Mouse (Mus musculus): ENCODE results near the gene Diaph2. TPM values are rescaled to one million over a fixed set of nuclear protein-coding genes. Genes with fewer than 3 reads are reported as not detected.

The Diaph2 gene
- total and polyA plus RNA-seq, 3 experiments = not detected

- Histone ChIP-seq H3K4me1 (ENCODE audit: insufficient read depth, low read depth, low read length) (no peaks in the 10 kb centered on the region), H3K4me3 (ENCODE audit: low read depth, low read length) (no peak overlapping the region), H3K27me3 (ENCODE audit: insufficient read depth, low read length) (no peaks in the 10 kb centered on the region), H3K36me3 (replicated peaks) (no peaks in the 10 kb centered on the region), H3K9me3 (replicated peaks) (no peaks in the 10 kb centered on the region)
- ATAC-seq (ENCODE audit: extremely low read depth, insufficient number of reproducible peaks, low FRiP score, poor library complexity, severe bottlenecking) (no peak), DNase-seq (ENCODE audit: low spot score) (no peak)
- TF ChIP-seq POLR2AphosphoS5 (IDR thresholded peaks at IDR 0.05; ENCODE audit: insufficient replicate concordance, low read depth, low read length) (no peak), CTCF (IDR thresholded peaks at IDR 0.05; ENCODE audit: low read depth, low read length) (no peak), GATA2 (IDR thresholded peaks at IDR 0.05; ENCODE audit: borderline replicate concordance, low read depth, low read length) (no peak), TAL1 (conservative IDR thresholded peaks at IDR 0.05; ENCODE audit: low read depth, low read length) (no peak)
Observed at GRCm38 (mm10) chrX:129765378-129765777, 15.8 kb downstream of the Diaph2 start.

GRCm38 (mm10) chrX:129766811-129767210 lies 17.3 kb downstream of the Diaph2 start:
- ATAC-seq (ENCODE audit: extremely low read depth, insufficient number of reproducible peaks, low FRiP score, poor library complexity, severe bottlenecking) (no peak), DNase-seq (ENCODE audit: low spot score) (no peak)
- Histone ChIP-seq H3K4me1 (ENCODE audit: insufficient read depth, low read depth, low read length) (no peaks in the 10 kb centered on the region), H3K4me3 (ENCODE audit: low read depth, low read length) (no peak overlapping the region), H3K36me3 (replicated peaks) (no peaks in the 10 kb centered on the region), H3K9me3 (replicated peaks) (no peaks in the 10 kb centered on the region), H3K27me3 (ENCODE audit: insufficient read depth, low read length) (no peaks in the 10 kb centered on the region)
- TF ChIP-seq GATA2 (IDR thresholded peaks at IDR 0.05; ENCODE audit: borderline replicate concordance, low read depth, low read length) (no peak), TAL1 (conservative IDR thresholded peaks at IDR 0.05; ENCODE audit: low read depth, low read length) (no peak), POLR2AphosphoS5 (IDR thresholded peaks at IDR 0.05; ENCODE audit: insufficient replicate concordance, low read depth, low read length) (no peak), GATA1 (IDR thresholded peaks at IDR 0.05; ENCODE audit: borderline replicate concordance, low read length) (no peak), CTCF (IDR thresholded peaks at IDR 0.05; ENCODE audit: low read depth, low read length) (no peak)

GRCm38 (mm10) chrX:129770625-129771024 lies 21.1 kb downstream of the Diaph2 start:
- Histone ChIP-seq H3K9me3 (replicated peaks) (no peaks in the 10 kb centered on the region), H3K4me1 (ENCODE audit: insufficient read depth, low read depth, low read length) (no peaks in the 10 kb centered on the region), H3K27me3 (ENCODE audit: insufficient read depth, low read length) (no peaks in the 10 kb centered on the region), H3K36me3 (replicated peaks) (no peaks in the 10 kb centered on the region), H3K4me3 (ENCODE audit: low read depth, low read length) (no peak overlapping the region)
- no peak for TF ChIP-seq TAL1 (conservative IDR thresholded peaks at IDR 0.05; ENCODE audit: low read depth, low read length)
- no peak for TF ChIP-seq GATA2 (IDR thresholded peaks at IDR 0.05; ENCODE audit: borderline replicate concordance, low read depth, low read length)
- TF ChIP-seq GATA1 (IDR thresholded peaks at IDR 0.05; ENCODE audit: borderline replicate concordance, low read length) = no peak
- DNase-seq (ENCODE audit: low spot score) (no peak), ATAC-seq (ENCODE audit: extremely low read depth, insufficient number of reproducible peaks, low FRiP score, poor library complexity, severe bottlenecking) (no peak)

GRCm38 (mm10) chrX:129773556-129774255 lies 24.2 kb downstream of the Diaph2 start:
- no peak overlapping the region for H3K4me3 ChIP-seq (ENCODE audit: low read depth, low read length)
- ATAC-seq (ENCODE audit: extremely low read depth, insufficient number of reproducible peaks, low FRiP score, poor library complexity, severe bottlenecking) = no peak

GRCm38 (mm10) chrX:129774478-129774877 lies 24.9 kb downstream of the Diaph2 start:
- H3K36me3 ChIP-seq (replicated peaks) = no peaks in the 10 kb centered on the region
- ATAC-seq (ENCODE audit: extremely low read depth, insufficient number of reproducible peaks, low FRiP score, poor library complexity, severe bottlenecking) (no peak), DNase-seq (ENCODE audit: low spot score) (no peak)
- H3K4me1 ChIP-seq (ENCODE audit: insufficient read depth, low read depth, low read length) = no peaks in the 10 kb centered on the region
- H3K27me3 ChIP-seq (ENCODE audit: insufficient read depth, low read length) = no peaks in the 10 kb centered on the region
- H3K4me3 ChIP-seq (ENCODE audit: low read depth, low read length) = no peak overlapping the region
- no peaks in the 10 kb centered on the region for H3K9me3 ChIP-seq (replicated peaks)
- no peak for TF ChIP-seq TAL1 (conservative IDR thresholded peaks at IDR 0.05; ENCODE audit: low read depth, low read length)
- TF ChIP-seq POLR2AphosphoS5 (IDR thresholded peaks at IDR 0.05; ENCODE audit: insufficient replicate concordance, low read depth, low read length) = no peak
- no peak for TF ChIP-seq GATA2 (IDR thresholded peaks at IDR 0.05; ENCODE audit: borderline replicate concordance, low read depth, low read length)
- no peak for TF ChIP-seq GATA1 (IDR thresholded peaks at IDR 0.05; ENCODE audit: borderline replicate concordance, low read length)
- TF ChIP-seq CTCF (IDR thresholded peaks at IDR 0.05; ENCODE audit: low read depth, low read length) = no peak

More at GRCm38 (mm10) chrX:129773556-129774255, 24.2 kb downstream of the Diaph2 start:
- Histone ChIP-seq H3K9me3 (replicated peaks) (no peaks in the 10 kb centered on the region), H3K4me1 (ENCODE audit: insufficient read depth, low read depth, low read length) (no peaks in the 10 kb centered on the region), H3K27me3 (ENCODE audit: insufficient read depth, low read length) (no peaks in the 10 kb centered on the region), H3K36me3 (replicated peaks) (no peaks in the 10 kb centered on the region)
- no peak for DNase-seq (ENCODE audit: low spot score)
- TF ChIP-seq CTCF (IDR thresholded peaks at IDR 0.05; ENCODE audit: low read depth, low read length) = no peak
- TF ChIP-seq GATA2 (IDR thresholded peaks at IDR 0.05; ENCODE audit: borderline replicate concordance, low read depth, low read length) = no peak
- TF ChIP-seq GATA1 (IDR thresholded peaks at IDR 0.05; ENCODE audit: borderline replicate concordance, low read length) = no peak
- TF ChIP-seq TAL1 (conservative IDR thresholded peaks at IDR 0.05; ENCODE audit: low read depth, low read length) = no peak
- no peak for TF ChIP-seq POLR2AphosphoS5 (IDR thresholded peaks at IDR 0.05; ENCODE audit: insufficient replicate concordance, low read depth, low read length)

GRCm38 (mm10) chrX:129776761-129777160 lies 27.2 kb downstream of the Diaph2 start:
- ATAC-seq (ENCODE audit: extremely low read depth, insufficient number of reproducible peaks, low FRiP score, poor library complexity, severe bottlenecking) = no peak
- TF ChIP-seq GATA2 (IDR thresholded peaks at IDR 0.05; ENCODE audit: borderline replicate concordance, low read depth, low read length) (no peak), POLR2AphosphoS5 (IDR thresholded peaks at IDR 0.05; ENCODE audit: insufficient replicate concordance, low read depth, low read length) (no peak), TAL1 (conservative IDR thresholded peaks at IDR 0.05; ENCODE audit: low read depth, low read length) (no peak), GATA1 (IDR thresholded peaks at IDR 0.05; ENCODE audit: borderline replicate concordance, low read length) (no peak), CTCF (IDR thresholded peaks at IDR 0.05; ENCODE audit: low read depth, low read length) (no peak)
- H3K36me3 ChIP-seq (replicated peaks) = no peaks in the 10 kb centered on the region
- no peaks in the 10 kb centered on the region for H3K27me3 ChIP-seq (ENCODE audit: insufficient read depth, low read length)
- H3K4me3 ChIP-seq (ENCODE audit: low read depth, low read length) = no peak overlapping the region
- no peak for DNase-seq (ENCODE audit: low spot score)
- no peaks in the 10 kb centered on the region for H3K9me3 ChIP-seq (replicated peaks)
- no peaks in the 10 kb centered on the region for H3K4me1 ChIP-seq (ENCODE audit: insufficient read depth, low read depth, low read length)
